Mouse (Mus musculus) limb, embryonic 10.5 days (tissue): ENCODE measurements around the gene Col8a2. TPM values are rescaled to one million over a fixed set of nuclear protein-coding genes. Genes with fewer than 3 reads are reported as not detected.

Experiments
- DNase-seq: peaks from one replicate; pipeline ENCODE4 v3.0.0-alpha.2; 2017; ENCODE audit warnings: low spot score
- H3K27ac ChIP-seq: fragments of 300-500 bp; sonication (generic); 2 replicates; pipeline ENCODE4 v1.5.1; 2016; ENCODE audit warnings: mild to moderate bottlenecking
- H3K27me3 ChIP-seq: fragments of 300-500 bp; sonication (generic); 2 replicates; pipeline ENCODE4 v1.6.1; 2016; ENCODE audit warnings: low read depth, mild to moderate bottlenecking; ENCODE audit not compliant: poor library complexity, severe bottlenecking
- H3K36me3 ChIP-seq: fragments of 300-500 bp; sonication (generic); 2 replicates; pipeline ENCODE4 v1.6.1; 2016; ENCODE audit warnings: mild to moderate bottlenecking, moderate library complexity
- H3K4me1 ChIP-seq: fragments of 300-500 bp; sonication (generic); 2 replicates; pipeline ENCODE4 v1.6.1; 2016
- H3K4me3 ChIP-seq: fragments of 300-500 bp; sonication (generic); 2 replicates; pipeline ENCODE4 v1.5.1; 2016; ENCODE audit warnings: mild to moderate bottlenecking, moderate library complexity
- H3K9me3 ChIP-seq: fragments of 300-500 bp; sonication (generic); replicated peaks from 2 replicates; pipeline ENCODE4 v1.6.1; 2016; ENCODE audit warnings: mild to moderate bottlenecking
- WGBS: fragments of 180-500 bp; shearing (Covaris S2); methylation state at CpG from one replicate; pipeline ENCODE4 v1.1.7; 2016; 5-methylcytosine and 5-hydroxymethylcytosine counted together
- polyA plus RNA-seq: library from polyadenylated mRNA; unstranded; fragments of >200 nt; fragmentation: Nextera tagmentation; extraction: Ambion mirVana; gene quantifications from 2 replicates; pipeline ENCODE4 v1.2.1, GENCODE M21; 2016

The Col8a2 gene
- polyA plus RNA-seq: 0.65 and 1.4 TPM in 2 replicates

- peaks cover 36% of the 10 kb centered on the region for H3K4me1 ChIP-seq
- WGBS: 2% methylated on average over 42 of the region's 42 CpGs
- H3K27ac ChIP-seq: peak within 1 kb of the TSS; percentile 73
- no peaks in the 10 kb centered on the region for H3K36me3 ChIP-seq
- peaks cover 83% of the 10 kb centered on the region for H3K27me3 ChIP-seq
- peak within 1 kb of the TSS; percentile 47 for H3K4me3 ChIP-seq
- no peak for DNase-seq
- H3K9me3 ChIP-seq: no peaks in the 10 kb centered on the region
Observed at GRCm38 (mm10) chr4:126286492-126286891, at the start of gene Col8a2. Gene Col8a2, plus strand, starts transcription at chr4:126286793.

GRCm38 (mm10) chr4:126237721-126238242 is 48.8 kb upstream of the Col8a2 start:
- peaks cover 100% of the 10 kb centered on the region for H3K36me3 ChIP-seq
- no peaks in the 10 kb centered on the region for H3K9me3 ChIP-seq
- no peak overlapping the region for H3K4me3 ChIP-seq
- H3K27ac ChIP-seq: no peak overlapping the region
- WGBS: 77% methylated on average over 5 of the region's 5 CpGs
- H3K4me1 ChIP-seq: peaks cover 13% of the 10 kb centered on the region
- no peak for DNase-seq
- H3K27me3 ChIP-seq: 0 out of 2 replicates have a peak, but pooled peaks cover 6% of the 10 kb centered on the region

GRCm38 (mm10) chr4:126239862-126240475 is 46.6 kb upstream of the Col8a2 start:
- Histone ChIP-seq H3K9me3 (no peaks in the 10 kb centered on the region), H3K27me3 (0 out of 2 replicates have a peak, but pooled peaks cover 6% of the 10 kb centered on the region), H3K36me3 (peaks cover 97% of the 10 kb centered on the region), H3K4me1 (peaks cover 13% of the 10 kb centered on the region), H3K4me3 (no peak overlapping the region), H3K27ac (no peak overlapping the region)
- no peak for DNase-seq
- WGBS: 92% methylated on average over 13 of the region's 13 CpGs

GRCm38 (mm10) chr4:126241956-126242355 is 44.6 kb upstream of the Col8a2 start:
- no peak for DNase-seq
- Histone ChIP-seq H3K9me3 (no peaks in the 10 kb centered on the region), H3K4me3 (no peak overlapping the region), H3K27me3 (0 out of 2 replicates have a peak, but pooled peaks cover 6% of the 10 kb centered on the region), H3K27ac (no peak overlapping the region), H3K4me1 (peaks cover 8% of the 10 kb centered on the region), H3K36me3 (peaks cover 97% of the 10 kb centered on the region)
- 47% methylated on average over 9 of the region's 9 CpGs for WGBS

- H3K36me3 ChIP-seq: peaks cover 96% of the 10 kb centered on the region
- no peaks in the 10 kb centered on the region for H3K9me3 ChIP-seq
- H3K27ac ChIP-seq: no peak overlapping the region
- H3K27me3 ChIP-seq: 0 out of 2 replicates have a peak, but pooled peaks cover 6% of the 10 kb centered on the region
- no peak overlapping the region for H3K4me3 ChIP-seq
- WGBS: 91% methylated on average over 6 of the region's 6 CpGs
- no peak for DNase-seq
- peaks cover 6% of the 10 kb centered on the region for H3K4me1 ChIP-seq
Observed at GRCm38 (mm10) chr4:126242510-126242909, 44.1 kb upstream of the Col8a2 start.

- 84% methylated on average over 13 of the region's 13 CpGs for WGBS
- Histone ChIP-seq H3K9me3 (no peaks in the 10 kb centered on the region), H3K4me3 (no peak overlapping the region), H3K27me3 (no peaks in the 10 kb centered on the region), H3K4me1 (peaks cover 9% of the 10 kb centered on the region), H3K36me3 (peaks cover 87% of the 10 kb centered on the region), H3K27ac (no peak overlapping the region)
- DNase-seq: no peak
Observed at GRCm38 (mm10) chr4:126246202-126246889, 40.2 kb upstream of the Col8a2 start.

GRCm38 (mm10) chr4:126248261-126248868 is 38.2 kb upstream of the Col8a2 start:
- Histone ChIP-seq H3K4me3 (no peak overlapping the region), H3K9me3 (no peaks in the 10 kb centered on the region), H3K27ac (no peak overlapping the region), H3K36me3 (peaks cover 84% of the 10 kb centered on the region), H3K27me3 (no peaks in the 10 kb centered on the region), H3K4me1 (peaks cover 28% of the 10 kb centered on the region)
- WGBS: 35% methylated on average over 11 of the region's 11 CpGs
- no peak for DNase-seq

- 0 out of 2 replicates have a peak overlapping the region, but pooled peaks have one; percentile 9 for H3K4me3 ChIP-seq
- H3K36me3 ChIP-seq: peaks cover 70% of the 10 kb centered on the region
- H3K27ac ChIP-seq: peak overlapping the region; percentile 48; the same call in 1 of the 2 replicates
- no peak for DNase-seq
- H3K9me3 ChIP-seq: no peaks in the 10 kb centered on the region
- H3K4me1 ChIP-seq: peaks cover 50% of the 10 kb centered on the region
- H3K27me3 ChIP-seq: no peaks in the 10 kb centered on the region
- 55% methylated on average over 4 of the region's 4 CpGs for WGBS
Observed at GRCm38 (mm10) chr4:126250659-126251058, 35.9 kb upstream of the Col8a2 start.

- no peak for DNase-seq
- no peaks in the 10 kb centered on the region for H3K9me3 ChIP-seq
- peaks cover 59% of the 10 kb centered on the region for H3K36me3 ChIP-seq
- WGBS: 65% methylated on average over 11 of the region's 11 CpGs
- H3K4me1 ChIP-seq: peaks cover 55% of the 10 kb centered on the region
- peak overlapping the region; percentile 16 for H3K4me3 ChIP-seq
- no peaks in the 10 kb centered on the region for H3K27me3 ChIP-seq
- peak overlapping the region; percentile 74 for H3K27ac ChIP-seq
Observed at GRCm38 (mm10) chr4:126251655-126252254, 34.8 kb upstream of the Col8a2 start.

GRCm38 (mm10) chr4:126252411-126253237 is 34.0 kb upstream of the Col8a2 start:
- DNase-seq: no peak
- Histone ChIP-seq H3K4me1 (peaks cover 64% of the 10 kb centered on the region), H3K27ac (peak overlapping the region; percentile 74), H3K9me3 (no peaks in the 10 kb centered on the region), H3K36me3 (peaks cover 51% of the 10 kb centered on the region), H3K27me3 (no peaks in the 10 kb centered on the region), H3K4me3 (peak overlapping the region; percentile 24; the same call in 1 of the 2 replicates)
- 83% methylated on average over 17 of the region's 17 CpGs for WGBS

GRCm38 (mm10) chr4:126253637-126254272 is 32.8 kb upstream of the Col8a2 start:
- Histone ChIP-seq H3K4me3 (peak overlapping the region; percentile 95), H3K27ac (no peak overlapping the region), H3K36me3 (peaks cover 41% of the 10 kb centered on the region), H3K27me3 (no peaks in the 10 kb centered on the region), H3K4me1 (peaks cover 72% of the 10 kb centered on the region), H3K9me3 (no peaks in the 10 kb centered on the region)
- no peak for DNase-seq
- WGBS: 80% methylated on average over 14 of the region's 14 CpGs
